Mouse (Mus musculus): Measurements from ENCODE around the gene Kmt5b. TPM values are rescaled to one million over a fixed set of nuclear protein-coding genes. Genes with fewer than 3 reads are reported as not detected.

Gene Kmt5b
- polyA plus RNA-seq, 1 experiment from 2014 or later = 27.3 TPM

DNA sequence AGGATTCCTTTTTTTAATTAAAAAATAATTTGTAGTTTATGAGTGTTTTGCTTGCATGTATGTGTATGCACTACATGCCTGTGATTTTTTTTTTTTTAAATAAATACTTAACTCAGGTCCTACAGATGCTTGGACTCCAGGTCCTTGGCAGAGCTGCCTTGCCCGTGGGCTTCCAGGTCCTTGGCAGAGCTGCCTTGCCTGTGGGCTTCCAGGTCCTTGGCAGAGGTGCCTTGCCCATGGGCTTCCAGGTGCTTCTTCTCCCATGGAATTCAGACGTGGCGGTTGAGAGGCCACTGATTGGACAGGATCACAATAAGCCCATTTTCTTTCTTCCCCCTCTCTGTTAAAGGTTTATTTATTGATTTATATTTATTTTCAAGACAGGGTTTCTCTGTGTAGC, 90.0 kb downstream of the Kmt5b start:
- 87% methylated on average over 3 of the region's 3 CpGs for WGBS
- ATAC-seq (ENCODE audit: insufficient number of reproducible peaks, insufficient read depth, low FRiP score, low read depth) = no peak
- no peak overlapping the region for H3K4me2 ChIP-seq (ENCODE audit: low read length)
- H3K4me3 ChIP-seq (ENCODE audit: control insufficient read depth in 1 of 2, insufficient read depth in 1 of 2, low read depth in 1 of 2, low read length in 2 of 2) = no peak overlapping the region
- no peak overlapping the region for H3K27ac ChIP-seq (replicated peaks in 1 of 2; ENCODE audit: control insufficient read depth in 1 of 2, insufficient read depth in 1 of 2, low read depth in 2 of 2, low read length in 2 of 2)
- no peaks in the 10 kb centered on the region for H3K9me3 ChIP-seq (ENCODE audit: control insufficient read depth, low read length)
- no peaks in the 10 kb centered on the region for H3K36me3 ChIP-seq (ENCODE audit: control insufficient read depth, insufficient read depth, low read length)
- no peak overlapping the region for H3K9ac ChIP-seq (ENCODE audit: low read length)
- H3K4me1 ChIP-seq (ENCODE audit: control insufficient read depth in 2 of 2, insufficient read depth in 2 of 2, low read length in 2 of 2) = peaks cover 3 to 17% of the 10 kb centered on the region in 2 experiments
- H3K27me3 ChIP-seq (ENCODE audit: control insufficient read depth, insufficient read depth, low read length) = no peaks in the 10 kb centered on the region

DNA sequence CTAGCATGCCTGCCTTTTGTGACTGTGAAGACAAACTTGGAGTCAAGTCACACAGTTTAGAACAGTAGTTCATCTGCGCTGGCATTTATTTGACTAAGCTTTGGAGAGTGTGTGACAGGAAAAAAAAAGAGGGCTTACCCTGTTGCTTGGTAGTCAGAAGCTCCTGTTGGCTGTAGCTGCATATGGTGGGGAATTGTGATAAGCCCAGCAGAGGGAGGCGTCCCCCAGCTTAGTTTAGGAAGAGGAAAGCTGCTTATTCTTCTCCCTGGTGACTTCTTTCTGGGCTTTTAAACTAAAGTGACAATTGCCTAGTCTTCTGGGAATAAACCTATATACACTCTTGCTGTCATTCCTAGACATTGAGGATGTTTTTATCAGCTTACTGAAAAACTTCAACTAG, 95.5 kb downstream of the Kmt5b start:
- H3K4me1 ChIP-seq (ENCODE audit: control insufficient read depth in 2 of 2, insufficient read depth in 2 of 2, low read length in 2 of 2) = no peaks in the 10 kb centered on the region
- 52% methylated on average over 2 of the region's 2 CpGs for WGBS

DNA sequence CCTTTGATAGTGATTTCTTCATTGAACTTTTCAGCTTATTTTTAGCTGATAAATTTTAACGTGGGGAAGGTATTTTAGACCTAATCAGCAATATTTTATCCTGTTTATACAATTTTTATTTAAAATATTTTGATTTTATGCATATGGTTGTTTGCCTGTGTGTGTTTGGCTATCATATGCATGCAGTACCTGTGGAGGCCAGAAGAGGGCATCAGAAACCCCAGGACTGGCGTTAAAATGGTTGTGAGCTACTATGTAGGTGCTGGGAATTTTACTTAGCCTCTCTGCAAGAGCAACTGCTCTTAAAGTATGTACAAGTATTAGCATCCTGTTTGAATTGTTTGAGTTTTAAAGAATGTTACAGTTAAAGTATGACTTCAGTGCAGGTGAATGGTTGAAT, 97.7 kb downstream of the Kmt5b start:
- Histone ChIP-seq H3K27ac (replicated peaks in 1 of 2; ENCODE audit: control insufficient read depth in 1 of 2, insufficient read depth in 1 of 2, low read depth in 2 of 2, low read length in 2 of 2) (no peak overlapping the region), H3K36me3 (ENCODE audit: control insufficient read depth, insufficient read depth, low read length) (peaks cover 11% of the 10 kb centered on the region), H3K9me3 (ENCODE audit: control insufficient read depth, low read length) (no peaks in the 10 kb centered on the region), H3K4me1 (ENCODE audit: control insufficient read depth in 2 of 2, insufficient read depth in 2 of 2, low read length in 2 of 2) (peaks cover 0 to 4% of the 10 kb centered on the region in 2 experiments; a peak in 3 of 4 replicates), H3K27me3 (ENCODE audit: control insufficient read depth, insufficient read depth, low read length) (no peaks in the 10 kb centered on the region), H3K4me3 (ENCODE audit: control insufficient read depth in 1 of 2, insufficient read depth in 1 of 2, low read depth in 1 of 2, low read length in 2 of 2) (no peak overlapping the region), H3K4me2 (ENCODE audit: low read length) (no peak overlapping the region), H3K9ac (ENCODE audit: low read length) (no peak overlapping the region)
- 83% methylated on average over 2 of the region's 2 CpGs for WGBS
- ATAC-seq (ENCODE audit: insufficient number of reproducible peaks, insufficient read depth, low FRiP score, low read depth) = no peak

More for the DNA sequence above, 95.5 kb downstream of the Kmt5b start:
- ATAC-seq (ENCODE audit: insufficient number of reproducible peaks, insufficient read depth, low FRiP score, low read depth) = no peak
- H3K36me3 ChIP-seq (ENCODE audit: control insufficient read depth, insufficient read depth, low read length) = peaks cover 11% of the 10 kb centered on the region
- no peaks in the 10 kb centered on the region for H3K27me3 ChIP-seq (ENCODE audit: control insufficient read depth, insufficient read depth, low read length)
- H3K9ac ChIP-seq (ENCODE audit: low read length) = no peak overlapping the region
- no peak overlapping the region for H3K4me2 ChIP-seq (ENCODE audit: low read length)
- no peak overlapping the region for H3K27ac ChIP-seq (replicated peaks in 1 of 2; ENCODE audit: control insufficient read depth in 1 of 2, insufficient read depth in 1 of 2, low read depth in 2 of 2, low read length in 2 of 2)
- H3K9me3 ChIP-seq (ENCODE audit: control insufficient read depth, low read length) = no peaks in the 10 kb centered on the region
- H3K4me3 ChIP-seq (ENCODE audit: control insufficient read depth in 1 of 2, insufficient read depth in 1 of 2, low read depth in 1 of 2, low read length in 2 of 2) = no peak overlapping the region

Other genes with a start within 250 kb of the Kmt5b start
- 55.6 and 62.2 TPM in 2 replicates for gene Ppp6r3, start 191.7 kb upstream of the Kmt5b start, polyA plus RNA-seq (2014; fragmentation: Nextera tagmentation; extraction: Ambion mirVana)
- gene Lrp5, start 80.9 kb upstream of the Kmt5b start, polyA plus RNA-seq (2014; fragmentation: Nextera tagmentation; extraction: Ambion mirVana) = 4.1 and 5.0 TPM in 2 replicates
- gene 1810055G02Rik, start 59.1 kb upstream of the Kmt5b start, polyA plus RNA-seq (2014; fragmentation: Nextera tagmentation; extraction: Ambion mirVana) = 18.0 and 18.2 TPM in 2 replicates
- gene Chka, start 84.4 kb downstream of the Kmt5b start, polyA plus RNA-seq (2014; fragmentation: Nextera tagmentation; extraction: Ambion mirVana) = 25.5 and 27.2 TPM in 2 replicates
- 16.1 and 17.1 TPM in 2 replicates for gene Tcirg1, start 139.7 kb downstream of the Kmt5b start, polyA plus RNA-seq (2014; fragmentation: Nextera tagmentation; extraction: Ambion mirVana)
- gene Ndufs8, start 145.4 kb downstream of the Kmt5b start, polyA plus RNA-seq (2014; fragmentation: Nextera tagmentation; extraction: Ambion mirVana) = 479 and 507 TPM in 2 replicates
- 2.3 and 2.9 TPM in 2 replicates for gene Aldh3b1, start 162.4 kb downstream of the Kmt5b start, polyA plus RNA-seq (2014; fragmentation: Nextera tagmentation; extraction: Ambion mirVana)
- 11.2 and 14.5 TPM in 2 replicates for gene Unc93b1, start 167.8 kb downstream of the Kmt5b start, polyA plus RNA-seq (2014; fragmentation: Nextera tagmentation; extraction: Ambion mirVana)
- gene Aldh3b3, start 191.2 kb downstream of the Kmt5b start, polyA plus RNA-seq (2014; fragmentation: Nextera tagmentation; extraction: Ambion mirVana) = not detected in 2 replicates
- gene Aldh3b2, start 204.9 kb downstream of the Kmt5b start, polyA plus RNA-seq (2014; fragmentation: Nextera tagmentation; extraction: Ambion mirVana) = 0.09 and 0.18 TPM in 2 replicates
- 13.1 and 14.5 TPM in 2 replicates for gene Acy3, start 219.1 kb downstream of the Kmt5b start, polyA plus RNA-seq (2014; fragmentation: Nextera tagmentation; extraction: Ambion mirVana)
- gene Tbx10, start 225.3 kb downstream of the Kmt5b start, polyA plus RNA-seq (2014; fragmentation: Nextera tagmentation; extraction: Ambion mirVana) = not detected in 2 replicates
- gene Nudt8, start 233.2 kb downstream of the Kmt5b start, polyA plus RNA-seq (2014; fragmentation: Nextera tagmentation; extraction: Ambion mirVana) = 73.2 and 74.1 TPM in 2 replicates
- 4.3 and 4.6 TPM in 2 replicates for gene Gm49405, start 233.2 kb downstream of the Kmt5b start, polyA plus RNA-seq (2014; fragmentation: Nextera tagmentation; extraction: Ambion mirVana)
- 85.2 and 90.7 TPM in 2 replicates for gene Doc2g, start 235.9 kb downstream of the Kmt5b start, polyA plus RNA-seq (2014; fragmentation: Nextera tagmentation; extraction: Ambion mirVana)
- 552 and 561 TPM in 2 replicates for gene Ndufv1, start 245.4 kb downstream of the Kmt5b start, polyA plus RNA-seq (2014; fragmentation: Nextera tagmentation; extraction: Ambion mirVana)